Mouse (Mus musculus) retina, adult 2 months (tissue): Measurements from ENCODE around the gene Slc6a13.

Experiments used
- DNase-seq: peaks from one replicate; pipeline ENCODE4 v3.0.0-alpha.2; 2012; ENCODE audit warnings: low read depth, low spot score

The Slc6a13 gene

GRCm38 (mm10) chr6:121376159-121376558 lies 76.1 kb downstream of the Slc6a13 start:
- no peak for DNase-seq

- DNase-seq, result no peak
Measured at GRCm38 (mm10) chr6:121378256-121378655, 78.2 kb downstream of the Slc6a13 start.

- DNase-seq, result no peak
Measured at GRCm38 (mm10) chr6:121380576-121380975, 80.5 kb downstream of the Slc6a13 start.

GRCm38 (mm10) chr6:121382071-121382470 lies 82.0 kb downstream of the Slc6a13 start:
- DNase-seq, result no peak

GRCm38 (mm10) chr6:121385397-121385796 lies 85.4 kb downstream of the Slc6a13 start:
- DNase-seq, result no peak
